ENCODE assay signal across 28 mouse cellular contexts in the genomic region with DNA sequence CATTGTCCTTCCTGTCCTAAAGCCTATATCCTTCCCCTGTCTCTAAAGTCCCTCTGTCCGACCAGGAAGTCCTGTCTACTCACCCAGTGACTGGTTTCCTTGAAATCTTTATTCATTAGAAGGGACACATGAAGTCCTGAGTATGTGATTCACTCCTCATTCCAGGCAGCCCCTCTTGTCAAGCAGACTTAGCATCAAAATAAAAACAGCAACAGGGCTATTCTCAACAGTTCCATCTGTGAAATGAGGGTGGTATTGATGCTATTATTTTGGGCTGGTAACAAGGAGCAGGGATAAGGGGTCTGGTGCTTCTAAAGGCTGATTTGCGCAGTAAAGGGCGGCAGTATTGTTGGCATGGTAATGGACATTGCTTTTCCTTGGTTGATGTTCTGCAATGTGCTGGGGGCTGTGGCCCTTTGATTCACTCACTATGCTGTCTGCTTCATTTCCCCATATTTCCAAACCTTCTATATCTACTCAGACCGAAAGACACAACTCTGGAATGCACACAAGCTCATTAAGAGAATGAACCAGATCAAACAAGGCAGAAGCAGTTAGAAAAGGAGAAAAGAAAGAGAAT.
"Had no signal": no experiment of that assay in that cellular context is flagged by ENCODE, and none has a peak within 500 bp of the region (broad histone marks: within the 10 kb centered on the region; RNA-seq: fewer than 3 reads in every experiment).

No protein-coding gene starts in this region.

- H3K9ac ChIP-seq: heart, embryonic 12.5 days; hindbrain, embryonic 12.5 days; hindbrain, embryonic 14.5 days; intestine, embryonic 15.5 days; kidney, embryonic 15.5 days; limb, embryonic 13.5 days; limb, embryonic 15.5 days; liver, embryonic 12.5 days; liver, embryonic 14.5 days had no signal

- H3K27ac ChIP-seq: gastrocnemius, adult 2 months; heart, embryonic 10.5 days; hindbrain, embryonic 10.5 days; hindbrain, embryonic 12.5 days; hindbrain, embryonic 14.5 days; intestine, embryonic 15.5 days; kidney, embryonic 15.5 days; kidney, postnatal 0 days; limb, embryonic 13.5 days; limb, embryonic 15.5 days; liver, embryonic 12.5 days; liver, embryonic 14.5 days had no signal

- H3K9me3 ChIP-seq: heart, embryonic 10.5 days; heart, embryonic 12.5 days; hindbrain, embryonic 10.5 days; hindbrain, embryonic 12.5 days; intestine, embryonic 15.5 days; kidney, embryonic 15.5 days; limb, embryonic 13.5 days; limb, embryonic 15.5 days; liver, embryonic 12.5 days had no signal

- H3K4me1 ChIP-seq: heart, embryonic 10.5 days; heart, embryonic 12.5 days; hindbrain, embryonic 10.5 days; hindbrain, embryonic 12.5 days; intestine, embryonic 15.5 days; kidney, embryonic 15.5 days; limb, embryonic 13.5 days; limb, embryonic 15.5 days; liver, embryonic 12.5 days had no signal

- ATAC-seq: hindbrain, embryonic 16.5 days; inflammation-experienced regulatory T-cells, adult 6 months; intestine, embryonic 15.5 days; intestine, postnatal 0 days; liver, embryonic 12.5 days had no signal

- H3K4me2 ChIP-seq: heart, embryonic 12.5 days; hindbrain, embryonic 12.5 days; hindbrain, embryonic 14.5 days; intestine, embryonic 15.5 days; kidney, embryonic 15.5 days; limb, embryonic 13.5 days; limb, embryonic 15.5 days; liver, embryonic 12.5 days had no signal

- DNase-seq: gastrocnemius, adult 2 months; gastrocnemius, postnatal 10 days; gastrocnemius, postnatal 25 days; heart, adult 18-20 months; heart, postnatal 10 days; heart, postnatal 4 days; kidney, adult 18-20 months; kidney, adult 8-10 months; kidney, postnatal 14 days; kidney, postnatal 36 days; layer of hippocampus, adult 9-11 months; layer of hippocampus, postnatal 36 days; left cerebral cortex, postnatal 4 days had no signal

- H3K36me3 ChIP-seq: heart, embryonic 10.5 days; heart, embryonic 12.5 days; hindbrain, embryonic 10.5 days; hindbrain, embryonic 12.5 days; intestine, embryonic 15.5 days; kidney, embryonic 15.5 days; limb, embryonic 13.5 days; limb, embryonic 15.5 days; liver, embryonic 12.5 days had no signal

- H3K27me3 ChIP-seq: heart, embryonic 12.5 days; hindbrain, embryonic 12.5 days; intestine, embryonic 15.5 days; kidney, embryonic 15.5 days; limb, embryonic 13.5 days; limb, embryonic 15.5 days; liver, embryonic 12.5 days had no signal

- H3K4me3 ChIP-seq: gastrocnemius, adult 2 months; heart, embryonic 10.5 days; heart, embryonic 12.5 days; hindbrain, embryonic 10.5 days; hindbrain, embryonic 12.5 days; intestine, embryonic 15.5 days; kidney, embryonic 15.5 days; limb, embryonic 13.5 days; limb, embryonic 15.5 days; liver, embryonic 12.5 days had no signal
